Mouse (Mus musculus) heart, adult 9 months (tissue): ENCODE measurements around the gene Tnfaip8l1.

Experiments
- DNase-seq, 2 experiments: peaks; one replicate each; pipeline ENCODE4 v3.0.0; 2022; ENCODE audit warnings: low spot score in 2 of 2

The Tnfaip8l1 gene

GRCm38 (mm10) chr17:56162231-56162774 is at the start of gene Tnfaip8l1:
TSS of gene Tnfaip8l1 (plus strand) at chr17:56162477.
- peak; percentile 94 to 96 for DNase-seq

GRCm38 (mm10) chr17:56112743-56113142 is 49.5 kb upstream of the Tnfaip8l1 start:
- no peak for DNase-seq

- DNase-seq = no peak
These were observed 46.1 kb upstream of the Tnfaip8l1 start for GRCm38 (mm10) chr17:56116193-56116592.

GRCm38 (mm10) chr17:56117251-56117710 is 45.0 kb upstream of the Tnfaip8l1 start, which contains the start of gene Plin5:
TSS of gene Plin5 (minus strand) at chr17:56117596.
- peak; percentile 78 to 80 for DNase-seq

- no peak for DNase-seq
These were observed 42.8 kb upstream of the Tnfaip8l1 start for GRCm38 (mm10) chr17:56119431-56119830.

- DNase-seq = peak; percentile 61 to 75
These were observed 42.0 kb upstream of the Tnfaip8l1 start for GRCm38 (mm10) chr17:56119981-56120880.

- no peak for DNase-seq
These were observed 40.5 kb upstream of the Tnfaip8l1 start, which contains the start of gene Lrg1 for GRCm38 (mm10) chr17:56121826-56122225. TSS of gene Lrg1 (minus strand) at chr17:56122001.

- DNase-seq = no peak
These were observed 39.1 kb upstream of the Tnfaip8l1 start for GRCm38 (mm10) chr17:56123161-56123560.

- no peak for DNase-seq
These were observed 38.5 kb upstream of the Tnfaip8l1 start for GRCm38 (mm10) chr17:56123681-56124340.

- DNase-seq = peak in 1 of 2 experiments; percentile 68
These were observed 37.7 kb upstream of the Tnfaip8l1 start for GRCm38 (mm10) chr17:56124377-56125275.

GRCm38 (mm10) chr17:56125276-56125630 is 37.0 kb upstream of the Tnfaip8l1 start:
- DNase-seq = no peak

GRCm38 (mm10) chr17:56126175-56126574 is 36.1 kb upstream of the Tnfaip8l1 start:
- DNase-seq = no peak

- no peak for DNase-seq
These were observed 34.0 kb upstream of the Tnfaip8l1 start for GRCm38 (mm10) chr17:56128246-56128645.

GRCm38 (mm10) chr17:56131136-56131535 is 31.1 kb upstream of the Tnfaip8l1 start:
- no peak for DNase-seq

GRCm38 (mm10) chr17:56131814-56132213 is 30.5 kb upstream of the Tnfaip8l1 start:
- no peak for DNase-seq

- DNase-seq = peak in 1 of 2 experiments; percentile 79
These were observed 29.6 kb upstream of the Tnfaip8l1 start for GRCm38 (mm10) chr17:56132661-56133060.

GRCm38 (mm10) chr17:56133457-56134363 is 28.6 kb upstream of the Tnfaip8l1 start:
- peak; percentile 89 to 93 for DNase-seq

- DNase-seq = peak; percentile 67 to 70
These were observed 27.8 kb upstream of the Tnfaip8l1 start for GRCm38 (mm10) chr17:56134463-56134971.

GRCm38 (mm10) chr17:56136558-56136957 is 25.7 kb upstream of the Tnfaip8l1 start:
- DNase-seq = no peak
